ENCODE assay signal across 8 mouse cellular contexts in the genomic region with DNA sequence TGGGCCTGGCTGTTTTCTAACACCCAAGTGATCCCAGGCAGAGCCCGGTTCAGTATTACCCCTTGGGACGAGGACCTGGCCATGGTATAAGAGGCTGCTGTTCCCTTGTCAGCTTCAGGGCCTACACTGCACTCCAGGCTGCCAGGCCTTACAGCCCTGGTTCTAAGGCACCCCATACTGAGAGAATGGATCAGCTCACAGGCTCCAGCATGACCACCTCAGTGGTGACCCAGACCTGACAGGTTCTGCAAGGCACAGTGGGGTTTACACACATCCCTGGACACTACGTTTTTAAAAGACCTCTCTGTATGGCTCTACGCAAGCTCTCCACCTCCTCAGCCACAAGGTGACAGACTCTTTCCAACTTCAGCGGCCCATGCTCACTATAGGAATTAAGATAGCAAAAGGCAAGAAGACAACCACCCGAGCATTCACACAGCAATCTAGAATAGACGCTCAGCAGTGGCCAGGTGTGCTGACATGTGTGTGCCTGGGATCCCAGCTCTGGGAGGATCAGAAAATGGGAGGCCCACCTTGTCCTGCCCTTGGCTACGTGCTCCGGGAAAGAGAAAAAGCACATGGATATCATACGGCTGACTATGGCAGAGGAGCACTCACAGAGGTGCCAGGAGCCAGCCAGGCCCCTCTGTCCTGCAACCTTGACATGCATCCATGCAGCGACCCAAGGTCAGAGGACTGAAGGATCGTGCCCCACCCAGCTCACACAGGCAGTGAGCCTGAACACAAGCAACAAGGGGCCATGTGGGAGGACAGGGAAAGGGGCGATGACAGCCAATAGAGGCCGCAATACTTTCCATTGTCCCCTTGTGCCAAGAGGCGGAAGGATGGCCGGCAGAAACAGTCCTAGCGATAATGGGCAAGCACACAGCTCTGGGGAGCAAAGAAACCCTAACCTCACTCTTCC. TPM values are rescaled to one million over a fixed set of nuclear protein-coding genes. Genes with fewer than 3 reads are reported as not detected.
DNase-seq lines count a peak whose midpoint lies in the region; ATAC-seq lines count a peak whose summit lies in the region.
"Had no signal": no experiment of that assay in that cellular context is flagged by ENCODE, and none has a peak within 500 bp of the region (broad histone marks: within the 10 kb centered on the region; RNA-seq: fewer than 3 reads in every experiment).

No protein-coding gene starts in this region.

- peaks cover 77% of the 10 kb centered on the region for H3K4me1 ChIP-seq in hindbrain, embryonic 15.5 days (replicated peaks)

- peak; percentile 4 for DNase-seq in kidney, adult 9 months
- no peak for DNase-seq in kidney, postnatal 4 days
- peak; percentile 30 for DNase-seq in brain, adult 2 months (ENCODE audit: low read depth, low spot score)
- peak; percentile 8 to 16 for DNase-seq in cerebellum, postnatal 10 days
- DNase-seq in gastrocnemius, adult 18-20 months (ENCODE audit: low spot score) = no peak
- DNase-seq: liver, embryonic 13.5 days had no signal

- H3K9me3 ChIP-seq in hindbrain, embryonic 15.5 days = no peaks in the 10 kb centered on the region
- H3K9me3 ChIP-seq: liver, embryonic 13.5 days had no signal

- ATAC-seq in hindbrain, embryonic 15.5 days (ENCODE audit: low FRiP score, low read depth) = no peak
- ATAC-seq in granulocyte monocyte progenitor cell, adult 5-6 weeks (replicated peaks; ENCODE audit: poor library complexity, severe bottlenecking) = no peak

- H3K27ac ChIP-seq in hindbrain, embryonic 15.5 days (replicated peaks) = no peak overlapping the region
- H3K27ac ChIP-seq: liver, embryonic 13.5 days had no signal

- H3K4me2 ChIP-seq in hindbrain, embryonic 15.5 days = no peak overlapping the region
- H3K4me2 ChIP-seq: liver, embryonic 13.5 days had no signal

- no peak overlapping the region for H3K4me3 ChIP-seq in hindbrain, embryonic 15.5 days
- H3K4me3 ChIP-seq: liver, embryonic 13.5 days had no signal

- no peaks in the 10 kb centered on the region for H3K36me3 ChIP-seq in hindbrain, embryonic 15.5 days

- 72% methylated on average over 17 of the region's 17 CpGs for WGBS in hindbrain, embryonic 15.5 days

- H3K27me3 ChIP-seq in hindbrain, embryonic 15.5 days = no peaks in the 10 kb centered on the region
- H3K27me3 ChIP-seq: liver, embryonic 13.5 days had no signal

- H3K9ac ChIP-seq in hindbrain, embryonic 15.5 days = 0 out of 2 replicates have a peak overlapping the region, but pooled peaks have one; percentile 22
- H3K9ac ChIP-seq: liver, embryonic 13.5 days had no signal

RNA-seq across cellular contexts. Expression of a gene that starts 11.9 kb away (rescaled TPM):
- 333 and 340 TPM in 2 replicates for polyA plus RNA-seq in hindbrain, embryonic 15.5 days (2015; fragmentation: Nextera tagmentation; extraction: Ambion mirVana)
- total RNA-seq in granulocyte monocyte progenitor cell, adult 5-6 weeks (2014; fragmentation: Nextera tagmentation) = 187 and 191 TPM in 2 replicates
- total RNA-seq in granulocyte monocyte progenitor cell, adult 5-6 weeks (2017) = 179 and 187 TPM in 2 replicates
- total RNA-seq in gastrocnemius, adult 18-20 months (2021) = 100 to 1,000 TPM; 308 to 352 TPM

RNA-seq across cellular contexts. Expression of a gene that starts 29.4 kb away (rescaled TPM):
- 1,382 and 1,396 TPM in 2 replicates for polyA plus RNA-seq in hindbrain, embryonic 15.5 days (2015; fragmentation: Nextera tagmentation; extraction: Ambion mirVana)
- total RNA-seq in granulocyte monocyte progenitor cell, adult 5-6 weeks (2014; fragmentation: Nextera tagmentation) = 506 and 549 TPM in 2 replicates
- total RNA-seq in granulocyte monocyte progenitor cell, adult 5-6 weeks (2017) = 230 and 343 TPM in 2 replicates
- total RNA-seq in gastrocnemius, adult 18-20 months (2021) = 100 to 1,000 TPM; 512 to 541 TPM

RNA-seq across cellular contexts. Expression of a gene that starts 29.6 kb away (rescaled TPM):
- 58.1 and 60.9 TPM in 2 replicates for polyA plus RNA-seq in hindbrain, embryonic 15.5 days (2015; fragmentation: Nextera tagmentation; extraction: Ambion mirVana)
- total RNA-seq in granulocyte monocyte progenitor cell, adult 5-6 weeks (2014; fragmentation: Nextera tagmentation) = 25.7 and 31.0 TPM in 2 replicates
- total RNA-seq in granulocyte monocyte progenitor cell, adult 5-6 weeks (2017) = 28.1 and 47.3 TPM in 2 replicates
- 10 to 100 TPM in 1 of 2 experiments, 1 to 10 TPM in 1; 5.9 to 16.7 TPM for total RNA-seq in gastrocnemius, adult 18-20 months (2021)

RNA-seq across cellular contexts. Expression of a gene that starts 42.8 kb away (rescaled TPM):
- 0.04 TPM in 1 of 2 replicates, not detected in the other for polyA plus RNA-seq in hindbrain, embryonic 15.5 days (2015; fragmentation: Nextera tagmentation; extraction: Ambion mirVana)
- not detected in 2 replicates for total RNA-seq in granulocyte monocyte progenitor cell, adult 5-6 weeks (2014; fragmentation: Nextera tagmentation)
- total RNA-seq in granulocyte monocyte progenitor cell, adult 5-6 weeks (2017) = not detected in 2 replicates
- not detected for total RNA-seq in gastrocnemius, adult 18-20 months (2021)
- polyA plus RNA-seq: liver, embryonic 13.5 days had no signal

Comparison
In these comparisons a context has a peak if more than half of its experiments do, and no peak if none do; other contexts are left out.
1. DNase-seq: peak in kidney, adult 9 months (single experiment), brain, adult 2 months (single experiment) and cerebellum, postnatal 10 days (2 of 2); none in kidney, postnatal 4 days (0 of 2) and gastrocnemius, adult 18-20 months (single experiment).